Mouse (Mus musculus) cerebellum, postnatal 4 days (tissue): ENCODE data around the gene 4930518I15Rik.
"Not testable (repeated sequence)": the region's sequence is repeated elsewhere in the genome, so short reads cannot be mapped to it uniquely, and the experiment has no call there.

Source experiments
- DNase-seq, 2 experiments: peaks; one replicate each; pipeline ENCODE4 v3.0.0; 2022; ENCODE audit warnings: low spot score in 2 of 2, mixed read lengths in 1 of 2

The 4930518I15Rik gene

GRCm38 (mm10) chr2:156843331-156843730 is 14.4 kb downstream of the 4930518I15Rik start:
- DNase-seq = no peak

GRCm38 (mm10) chr2:156842711-156843110 is 15.0 kb downstream of the 4930518I15Rik start:
- DNase-seq = no peak

- peak in 1 of 2 experiments; percentile 42 for DNase-seq
Measured at GRCm38 (mm10) chr2:156841841-156842706, 15.7 kb downstream of the 4930518I15Rik start.

- peak in 1 of 2 experiments; percentile 44 for DNase-seq
Measured at GRCm38 (mm10) chr2:156841028-156841840, 16.5 kb downstream of the 4930518I15Rik start.

GRCm38 (mm10) chr2:156840301-156841027 is 17.3 kb downstream of the 4930518I15Rik start:
- DNase-seq = peak in 1 of 2 experiments; percentile 45

- DNase-seq = peak in 1 of 2 experiments; percentile 76
Measured at GRCm38 (mm10) chr2:156839319-156840191, 18.2 kb downstream of the 4930518I15Rik start, which contains the start of gene Tgif2. Tgif2 (plus strand) TSS chr2:156840007.

- no peak for DNase-seq
Measured at GRCm38 (mm10) chr2:156838839-156839238, 18.9 kb downstream of the 4930518I15Rik start.

GRCm38 (mm10) chr2:156834336-156834735 is 23.4 kb downstream of the 4930518I15Rik start:
- no peak for DNase-seq

- not testable (repeated sequence) for DNase-seq
Measured at GRCm38 (mm10) chr2:156825128-156825527, 32.6 kb downstream of the 4930518I15Rik start.

GRCm38 (mm10) chr2:156816116-156816515 is 41.6 kb downstream of the 4930518I15Rik start:
- no peak for DNase-seq

GRCm38 (mm10) chr2:156815412-156815811 is 42.3 kb downstream of the 4930518I15Rik start:
- DNase-seq = no peak

- no peak for DNase-seq
Measured at GRCm38 (mm10) chr2:156814893-156815292, 42.9 kb downstream of the 4930518I15Rik start.

- DNase-seq = no peak
Measured at GRCm38 (mm10) chr2:156814344-156814801, 43.4 kb downstream of the 4930518I15Rik start.

- no peak for DNase-seq
Measured at GRCm38 (mm10) chr2:156811556-156811955, 46.2 kb downstream of the 4930518I15Rik start.

- no peak for DNase-seq
Measured at GRCm38 (mm10) chr2:156810716-156811115, 47.0 kb downstream of the 4930518I15Rik start.

GRCm38 (mm10) chr2:156809579-156809978 is 48.2 kb downstream of the 4930518I15Rik start:
- DNase-seq = peak; percentile 60 to 81

- DNase-seq = no peak
Measured at GRCm38 (mm10) chr2:156806886-156807285, 50.9 kb downstream of the 4930518I15Rik start.
